Mouse (Mus musculus): ENCODE measurements around the gene Tshz2.

DNA sequence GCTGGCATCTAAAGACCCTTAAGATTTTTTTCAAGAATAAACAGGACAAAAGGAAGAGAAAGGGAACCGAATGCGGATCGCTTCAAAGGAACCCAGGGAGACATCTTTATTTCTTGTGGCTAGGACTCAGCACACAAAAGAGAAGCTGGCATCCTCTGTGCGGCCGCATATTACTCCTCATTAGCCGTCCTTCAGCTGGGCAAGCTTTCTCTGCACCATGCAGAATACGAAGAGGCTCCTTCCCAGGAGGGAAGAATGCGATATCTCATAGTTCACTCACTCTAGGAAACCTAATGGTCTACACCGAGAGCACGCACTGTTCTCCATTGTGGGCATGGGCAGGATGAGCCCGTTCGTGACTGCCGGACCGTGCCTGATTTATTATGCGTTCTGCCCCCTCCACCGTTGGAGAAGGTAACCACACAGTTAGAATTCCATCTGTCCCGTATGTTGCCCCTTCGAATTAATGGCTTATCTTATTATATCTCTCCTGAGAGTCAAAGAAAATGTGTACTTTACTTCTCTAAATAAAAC is 89.0 kb downstream of the Tshz2 start:
- TF ChIP-seq CTCF (IDR thresholded peaks at IDR 0.05; ENCODE audit: borderline replicate concordance, extremely low read depth, insufficient read depth, insufficient read length) (no peak), POLR2A (IDR thresholded peaks at IDR 0.05; ENCODE audit: borderline replicate concordance, extremely low read depth, insufficient read depth, insufficient read length, poor library complexity, severe bottlenecking) (no peak)
